Mouse (Mus musculus) midbrain, embryonic 12.5 days (tissue): Measurements from ENCODE around the gene Lce1b. TPM values are rescaled to one million over a fixed set of nuclear protein-coding genes. Genes with fewer than 3 reads are reported as not detected.
A peak's percentile ranks its signal among the peaks of the same experiment; 100 is the strongest.
"Not testable (repeated sequence)": the region's sequence is repeated elsewhere in the genome, so short reads cannot be mapped to it uniquely, and the experiment has no call there.

Experiments used
- ATAC-seq: fragments of 200-750 bp; cut with Nextera tagmentation; 2 replicates; pipeline ENCODE4 v1.8.0; 2017; ENCODE audit warnings: low read depth, moderate TSS enrichment, moderate library complexity; ENCODE audit not compliant: low FRiP score
- H3K27ac ChIP-seq: fragments of 300-500 bp; sonication (generic); replicated peaks from 2 replicates; pipeline ENCODE4 v1.5.1; 2016; ENCODE audit warnings: mild to moderate bottlenecking
- H3K27me3 ChIP-seq: fragments of 300-500 bp; sonication (generic); 2 replicates; pipeline ENCODE4 v1.6.1; 2016; ENCODE audit warnings: mild to moderate bottlenecking
- H3K36me3 ChIP-seq: fragments of 300-500 bp; sonication (generic); 2 replicates; pipeline ENCODE4 v1.6.1; 2016
- H3K4me1 ChIP-seq: fragments of 300-500 bp; sonication (generic); 2 replicates; pipeline ENCODE4 v1.6.1; 2016
- H3K4me2 ChIP-seq: fragments of 300-500 bp; sonication (generic); replicated peaks from 2 replicates; pipeline ENCODE4 v1.6.1; 2016; ENCODE audit warnings: mild to moderate bottlenecking, moderate library complexity
- H3K4me3 ChIP-seq: fragments of 300-500 bp; sonication (generic); 2 replicates; pipeline ENCODE4 v1.5.1; 2016; ENCODE audit warnings: mild to moderate bottlenecking
- H3K9ac ChIP-seq: fragments of 300-500 bp; sonication (generic); replicated peaks from 2 replicates; pipeline ENCODE4 v1.6.1; 2016; ENCODE audit warnings: mild to moderate bottlenecking, moderate library complexity
- H3K9me3 ChIP-seq: fragments of 300-500 bp; sonication (generic); 2 replicates; pipeline ENCODE4 v1.6.1; 2016; ENCODE audit warnings: mild to moderate bottlenecking
- WGBS: fragments of 180-500 bp; shearing (Covaris S2); methylation state at CpG from one replicate; pipeline ENCODE4 v1.1.7; 2016; 5-methylcytosine and 5-hydroxymethylcytosine counted together
- polyA plus RNA-seq: library from polyadenylated mRNA; unstranded; fragments of >200 nt; fragmentation: Nextera tagmentation; extraction: Ambion mirVana; gene quantifications from 2 replicates; pipeline ENCODE4 v1.2.1, GENCODE M21; 2016

Gene Lce1b
- polyA plus RNA-seq: not detected in 2 replicates

DNA sequence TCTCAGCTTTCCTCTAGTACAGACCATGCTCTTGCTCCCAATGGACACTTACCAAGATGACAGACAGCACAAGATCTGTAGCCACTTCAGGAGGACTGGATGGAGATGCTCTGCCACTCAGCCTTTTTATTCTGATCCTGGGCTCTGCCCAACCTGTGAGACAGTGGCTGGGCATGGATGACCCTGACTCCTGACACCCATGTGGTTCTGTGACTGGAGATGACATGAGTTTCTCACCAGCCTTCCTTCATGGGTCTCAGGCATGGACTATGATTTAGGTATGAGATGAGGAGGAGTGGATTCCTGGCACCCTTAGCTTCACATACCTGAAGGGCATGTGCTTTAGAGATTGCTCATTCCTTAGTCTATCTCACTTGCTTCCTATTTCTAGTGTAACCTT is at the start of gene Lce1b:
Lce1b (minus strand) TSS at position 101 of the 400 bp plus-strand sequence.
- H3K27me3 ChIP-seq: no peaks in the 10 kb centered on the region
- H3K4me1 ChIP-seq: no peaks in the 10 kb centered on the region
- H3K36me3 ChIP-seq: no peaks in the 10 kb centered on the region
- H3K27ac ChIP-seq: no peak within 1 kb of the TSS
- no peak for ATAC-seq
- H3K4me2 ChIP-seq: no peak within 1 kb of the TSS
- no peak within 1 kb of the TSS for H3K9ac ChIP-seq
- H3K4me3 ChIP-seq: no peak within 1 kb of the TSS
- no peaks in the 10 kb centered on the region for H3K9me3 ChIP-seq

DNA sequence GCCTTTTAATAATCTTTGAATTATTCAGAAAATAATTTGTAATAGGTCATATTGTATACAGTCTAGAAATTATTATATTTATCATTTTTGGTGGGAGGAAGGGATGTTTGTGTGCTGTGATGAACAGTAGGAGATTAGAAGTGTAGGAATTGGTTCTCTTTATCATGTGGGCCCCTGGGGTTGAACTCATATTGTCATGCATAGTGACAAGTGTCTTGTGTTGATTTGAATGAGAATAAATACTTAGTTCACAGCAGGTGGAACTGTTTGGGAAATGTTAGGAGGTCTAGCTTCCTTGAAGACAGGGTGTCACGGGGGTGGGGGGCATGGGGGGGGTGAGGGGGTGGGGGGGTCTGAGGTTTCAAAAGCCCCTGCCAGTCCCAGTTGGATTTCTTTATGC is 37.9 kb upstream of the Lce1b start:
- Histone ChIP-seq H3K9me3 (no peaks in the 10 kb centered on the region), H3K4me3 (no peak overlapping the region), H3K4me1 (no peaks in the 10 kb centered on the region), H3K9ac (no peak overlapping the region), H3K27ac (no peak overlapping the region), H3K27me3 (no peaks in the 10 kb centered on the region), H3K36me3 (no peaks in the 10 kb centered on the region), H3K4me2 (no peak overlapping the region)
- WGBS: 20% methylated on average over 1 of the region's 1 CpGs
- ATAC-seq: no peak

GRCm38 (mm10) chr3:92691688-92692087 is 35.0 kb upstream of the Lce1b start:
- no peak overlapping the region for H3K4me3 ChIP-seq
- no peak overlapping the region for H3K27ac ChIP-seq
- no peak overlapping the region for H3K9ac ChIP-seq
- no peaks in the 10 kb centered on the region for H3K36me3 ChIP-seq
- no peaks in the 10 kb centered on the region for H3K27me3 ChIP-seq
- ATAC-seq: no peak
- H3K4me2 ChIP-seq: no peak overlapping the region
- H3K4me1 ChIP-seq: no peaks in the 10 kb centered on the region
- H3K9me3 ChIP-seq: no peaks in the 10 kb centered on the region

GRCm38 (mm10) chr3:92689154-92689553 is 32.4 kb upstream of the Lce1b start:
- not testable (repeated sequence) for H3K9ac ChIP-seq, ATAC-seq, H3K27me3 ChIP-seq, H3K4me3 ChIP-seq, H3K4me1 ChIP-seq, H3K9me3 ChIP-seq, H3K27ac ChIP-seq, H3K36me3 ChIP-seq, H3K4me2 ChIP-seq
- WGBS: 88% methylated on average over 16 of the region's 16 CpGs

DNA sequence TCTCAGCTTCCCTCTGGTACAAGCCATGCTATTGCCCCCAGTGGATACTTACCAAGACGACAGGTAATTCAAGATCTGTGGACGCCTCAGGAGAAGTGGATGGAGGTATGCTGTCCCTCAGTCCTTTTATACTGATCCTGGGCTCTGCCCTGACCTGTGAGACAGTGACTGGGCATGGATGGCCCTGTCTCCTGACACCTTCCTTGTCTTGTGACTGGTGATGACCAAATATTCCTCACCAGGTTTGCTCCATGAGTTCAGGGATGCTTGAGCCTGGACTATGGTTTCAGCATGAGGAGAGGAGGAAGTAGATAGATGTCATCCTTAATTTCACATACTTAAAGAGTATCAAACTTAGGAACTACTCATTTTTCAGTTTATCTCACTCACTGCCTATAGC is 30.4 kb upstream of the Lce1b start, which contains the start of gene Lce1d:
Lce1d (minus strand) TSS at position 101 of the 400 bp plus-strand sequence.
- WGBS: 78% methylated on average over 2 of the region's 2 CpGs
- no peaks in the 10 kb centered on the region for H3K36me3 ChIP-seq
- H3K4me2 ChIP-seq: no peak within 1 kb of the TSS
- H3K27me3 ChIP-seq: no peaks in the 10 kb centered on the region
- no peak within 1 kb of the TSS for H3K27ac ChIP-seq
- no peaks in the 10 kb centered on the region for H3K9me3 ChIP-seq
- H3K4me3 ChIP-seq: no peak within 1 kb of the TSS
- no peaks in the 10 kb centered on the region for H3K4me1 ChIP-seq
- no peak for ATAC-seq
- H3K9ac ChIP-seq: no peak within 1 kb of the TSS

GRCm38 (mm10) chr3:92678947-92679346 is 22.2 kb upstream of the Lce1b start, which contains the start of gene Lce1c:
Lce1c (plus strand) TSS chr3:92679247.
- H3K9me3 ChIP-seq: no peaks in the 10 kb centered on the region
- H3K9ac ChIP-seq: no peak within 1 kb of the TSS
- no peaks in the 10 kb centered on the region for H3K27me3 ChIP-seq
- no peak within 1 kb of the TSS for H3K4me2 ChIP-seq
- H3K4me3 ChIP-seq: no peak within 1 kb of the TSS
- H3K36me3 ChIP-seq: no peaks in the 10 kb centered on the region
- H3K4me1 ChIP-seq: no peaks in the 10 kb centered on the region
- no peak for ATAC-seq
- no peak within 1 kb of the TSS for H3K27ac ChIP-seq
- 94% methylated on average over 4 of the region's 4 CpGs for WGBS

- Histone ChIP-seq H3K27me3 (no peaks in the 10 kb centered on the region), H3K9ac (no peak within 1 kb of the TSS), H3K4me3 (no peak within 1 kb of the TSS), H3K36me3 (no peaks in the 10 kb centered on the region), H3K27ac (no peak within 1 kb of the TSS), H3K4me1 (no peaks in the 10 kb centered on the region), H3K4me2 (no peak within 1 kb of the TSS), H3K9me3 (no peaks in the 10 kb centered on the region)
- ATAC-seq: no peak
These were observed 13.5 kb upstream of the Lce1b start, which contains the start of gene Lce1a2 for GRCm38 (mm10) chr3:92670215-92670614. Lce1a2 (minus strand) TSS chr3:92670315.

GRCm38 (mm10) chr3:92648207-92648606 is 8.5 kb downstream of the Lce1b start, which contains the start of gene Lce1a1:
Lce1a1 (minus strand) TSS chr3:92648307.
- 86% methylated on average over 1 of the region's 1 CpGs for WGBS
- no peak for ATAC-seq
- Histone ChIP-seq H3K36me3 (no peaks in the 10 kb centered on the region), H3K9me3 (no peaks in the 10 kb centered on the region), H3K4me1 (no peaks in the 10 kb centered on the region), H3K4me2 (no peak within 1 kb of the TSS), H3K4me3 (no peak within 1 kb of the TSS), H3K27ac (no peak within 1 kb of the TSS), H3K27me3 (no peaks in the 10 kb centered on the region), H3K9ac (no peak within 1 kb of the TSS)

DNA sequence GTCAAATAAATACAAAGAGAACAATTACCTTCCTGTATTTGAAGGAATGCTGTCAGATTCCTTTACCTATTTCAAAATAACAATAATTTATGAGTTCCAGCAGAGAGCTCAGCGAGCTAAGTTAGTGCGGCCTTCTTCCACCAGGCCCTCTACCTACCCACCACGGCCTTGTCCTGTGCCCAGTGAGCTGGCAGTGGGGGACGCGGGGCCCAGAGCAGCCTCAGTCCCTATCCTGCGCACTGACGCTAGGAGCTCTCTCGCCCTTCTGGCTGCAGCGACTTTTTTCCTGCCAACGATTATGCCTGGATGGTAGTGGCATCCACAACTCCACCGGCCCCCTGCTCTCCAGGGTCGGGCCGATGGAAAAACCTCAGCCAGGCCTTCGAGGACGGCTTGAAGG is 16.9 kb downstream of the Lce1b start:
- no peak for ATAC-seq

DNA sequence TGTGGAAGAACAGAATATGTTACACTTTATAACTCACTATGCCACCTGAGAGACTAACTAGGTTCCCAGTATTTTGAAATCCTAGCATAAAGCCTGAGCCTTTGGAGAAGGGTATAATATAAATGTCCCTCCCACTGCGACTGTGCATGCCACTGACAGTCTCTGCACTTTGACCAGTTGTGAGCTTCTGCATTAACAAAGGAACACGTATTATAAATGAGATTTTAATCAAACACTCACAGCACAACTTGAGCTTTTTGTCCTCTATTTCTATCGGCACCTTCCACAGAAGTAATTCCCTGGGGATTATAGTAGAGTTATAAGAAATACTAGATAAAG is 18.1 kb downstream of the Lce1b start:
- Histone ChIP-seq H3K27ac (no peak overlapping the region), H3K4me3 (no peak overlapping the region), H3K9me3 (no peaks in the 10 kb centered on the region)

More for the DNA sequence above, 16.9 kb downstream of the Lce1b start:
- no peak overlapping the region for H3K9ac ChIP-seq
- H3K27ac ChIP-seq: no peak overlapping the region
- no peak overlapping the region for H3K4me3 ChIP-seq
- H3K36me3 ChIP-seq: no peaks in the 10 kb centered on the region
- H3K9me3 ChIP-seq: no peaks in the 10 kb centered on the region
- no peak overlapping the region for H3K4me2 ChIP-seq
- H3K27me3 ChIP-seq: no peaks in the 10 kb centered on the region
- no peaks in the 10 kb centered on the region; the same call in 1 of the 2 replicates for H3K4me1 ChIP-seq
- 91% methylated on average over 15 of the region's 15 CpGs for WGBS

DNA sequence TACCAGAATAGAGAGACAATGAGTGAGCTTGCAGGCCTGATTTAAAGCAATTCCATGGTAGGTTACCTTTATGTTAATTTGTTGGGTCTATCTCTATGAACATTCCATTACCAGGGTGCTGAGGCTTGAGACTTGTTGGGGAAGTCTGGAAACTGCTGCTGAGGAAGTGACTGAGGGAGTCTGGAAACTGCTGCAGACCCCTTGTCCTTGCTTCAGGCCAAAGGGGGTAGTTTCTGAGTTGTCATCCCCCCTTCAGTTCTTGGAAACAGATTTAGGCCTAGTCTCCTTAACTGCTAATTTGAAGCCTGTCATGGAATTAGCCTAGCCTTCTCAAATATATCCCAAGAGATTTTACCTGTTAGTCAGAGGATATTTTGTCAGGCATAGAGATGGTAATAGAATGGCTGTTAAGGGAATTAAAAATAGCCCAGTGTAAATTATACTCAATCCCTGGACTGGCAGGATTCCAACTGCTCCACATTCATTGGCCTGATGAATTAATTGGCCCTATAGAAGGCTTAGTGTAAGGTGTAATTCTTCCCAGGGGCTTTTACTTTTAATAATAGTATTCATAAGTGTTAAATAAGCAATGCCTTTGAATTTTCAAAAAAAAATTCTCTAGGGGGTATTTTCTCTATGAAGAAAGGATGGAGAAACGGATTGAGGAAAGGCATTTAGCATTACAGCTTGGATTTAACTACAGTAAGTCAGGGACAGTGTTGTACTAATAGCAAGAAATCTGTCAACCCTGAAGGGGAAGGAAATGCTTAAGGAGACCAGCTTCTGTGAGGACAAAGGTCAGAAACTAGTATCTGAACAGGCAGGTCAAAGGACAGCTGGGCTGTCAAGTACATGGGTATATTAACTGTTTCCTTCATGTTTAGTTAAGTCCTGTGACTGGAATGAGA is 18.7 kb downstream of the Lce1b start:
- H3K4me2 ChIP-seq: no peak overlapping the region
- 50% methylated on average over 1 of the region's 1 CpGs for WGBS
- no peaks in the 10 kb centered on the region for H3K9me3 ChIP-seq
- no peak overlapping the region for H3K27ac ChIP-seq
- no peaks in the 10 kb centered on the region for H3K36me3 ChIP-seq
- H3K4me3 ChIP-seq: no peak overlapping the region
- no peaks in the 10 kb centered on the region; the same call in 1 of the 2 replicates for H3K4me1 ChIP-seq
- H3K27me3 ChIP-seq: no peaks in the 10 kb centered on the region
- peak; percentile 68; the same call in 1 of the 2 replicates for ATAC-seq
- no peak overlapping the region for H3K9ac ChIP-seq

More for the DNA sequence above, 18.1 kb downstream of the Lce1b start:
- Histone ChIP-seq H3K36me3 (no peaks in the 10 kb centered on the region), H3K4me1 (no peaks in the 10 kb centered on the region; the same call in 1 of the 2 replicates), H3K4me2 (no peak overlapping the region), H3K9ac (no peak overlapping the region), H3K27me3 (no peaks in the 10 kb centered on the region)
- 78% methylated on average over 3 of the region's 3 CpGs for WGBS
- ATAC-seq: no peak

DNA sequence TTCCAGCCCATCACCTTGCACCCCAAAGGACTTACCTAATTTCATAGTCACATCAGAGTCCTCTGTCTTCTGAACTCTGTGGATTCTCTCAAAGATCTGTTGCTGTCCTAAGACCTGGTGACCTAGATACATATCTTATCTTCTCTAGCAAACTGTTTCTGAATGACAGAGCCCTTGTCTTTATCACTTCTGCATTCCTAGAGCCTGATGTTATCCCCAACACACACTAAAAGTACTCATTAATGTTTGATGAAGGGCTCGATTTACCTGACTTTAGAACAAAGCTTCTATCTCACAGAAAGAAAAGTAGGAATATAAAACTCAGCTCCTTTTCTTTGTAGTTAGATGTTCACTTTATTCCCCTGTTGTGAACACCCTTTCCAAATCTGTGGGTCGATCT is 35.2 kb downstream of the Lce1b start, which contains the start of gene Lce6a:
Lce6a (minus strand) TSS at position 101 of the 400 bp plus-strand sequence.
- no peaks in the 10 kb centered on the region for H3K36me3 ChIP-seq
- H3K4me1 ChIP-seq: no peaks in the 10 kb centered on the region
- H3K4me2 ChIP-seq: no peak within 1 kb of the TSS
- no peaks in the 10 kb centered on the region for H3K9me3 ChIP-seq
- H3K4me3 ChIP-seq: no peak within 1 kb of the TSS
- H3K9ac ChIP-seq: no peak within 1 kb of the TSS
- WGBS: 84% methylated on average over 2 of the region's 2 CpGs
- no peak within 1 kb of the TSS for H3K27ac ChIP-seq
- ATAC-seq: no peak
- no peaks in the 10 kb centered on the region for H3K27me3 ChIP-seq
